Mouse (Mus musculus): Measurements from ENCODE around the gene Grid2.

The Grid2 gene

DNA sequence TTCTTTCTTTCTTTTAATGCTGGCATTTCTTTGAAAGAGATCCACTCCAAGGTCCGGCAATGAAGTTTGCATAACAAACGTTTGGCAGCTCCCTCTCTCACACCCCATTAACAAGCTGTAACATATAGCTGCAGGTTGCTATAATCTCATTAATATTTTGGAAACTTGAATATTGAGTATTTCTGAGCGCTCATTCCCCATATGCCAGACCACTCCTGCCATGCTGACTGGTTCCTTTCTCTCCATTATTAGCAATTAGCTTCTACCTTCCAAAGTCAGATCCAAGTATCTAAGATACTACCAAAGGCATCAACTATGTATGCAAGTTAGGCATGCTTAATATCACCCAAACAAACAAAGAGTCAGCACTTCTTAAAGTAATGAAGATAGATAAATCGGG is 1477.6 kb downstream of the Grid2 start:
- DNase-seq = no peak

GRCm38 (mm10) chr6:64734441-64735320 is 1479.0 kb downstream of the Grid2 start:
- DNase-seq = peak; percentile 3

GRCm38 (mm10) chr6:64736317-64736716 is 1480.6 kb downstream of the Grid2 start:
- no peak for DNase-seq

GRCm38 (mm10) chr6:64742915-64743489 is 1487.3 kb downstream of the Grid2 start:
- no peak for DNase-seq
